ENCODE assay signal across 8 mouse cellular contexts in genomic region chr3:55423640-55424397, GRCm38 (mm10). TPM values are rescaled to one million over a fixed set of nuclear protein-coding genes. Genes with fewer than 3 reads are reported as not detected.
DNase-seq lines count a peak whose midpoint lies in the region; ATAC-seq lines count a peak whose summit lies in the region.

No protein-coding gene starts in this region.

- H3K4me2 ChIP-seq in hindbrain, embryonic 12.5 days (replicated peaks): peak overlapping the region; percentile 40
- H3K4me2 ChIP-seq in midbrain, embryonic 11.5 days: peak overlapping the region; percentile 2

- peaks cover 36% of the 10 kb centered on the region for H3K4me1 ChIP-seq in hindbrain, embryonic 12.5 days
- H3K4me1 ChIP-seq in midbrain, embryonic 11.5 days (ENCODE audit: control insufficient read depth, insufficient read depth, low read length): peaks cover 18% of the 10 kb centered on the region

- WGBS in hindbrain, embryonic 12.5 days: 20% methylated on average over 11 of the region's 11 CpGs
- WGBS in midbrain, embryonic 11.5 days: 21% methylated on average over 11 of the region's 11 CpGs

- ATAC-seq in hindbrain, embryonic 12.5 days (ENCODE audit: low FRiP score): peak; percentile 93
- peak; percentile 89 for ATAC-seq in midbrain, embryonic 11.5 days (ENCODE audit: low FRiP score)
- no peak for ATAC-seq in megakaryocyte progenitor cell, adult 5-6 weeks (replicated peaks; ENCODE audit: poor library complexity)

- H3K27ac ChIP-seq in hindbrain, embryonic 12.5 days: peak overlapping the region; percentile 75
- no peak overlapping the region for H3K27ac ChIP-seq in midbrain, embryonic 11.5 days (ENCODE audit: low read depth, low read length)

- peak; percentile 33 to 35 for DNase-seq in cerebellum, postnatal 14 days
- no peak for DNase-seq in cerebellum, adult 9-10 months
- DNase-seq in NIH3T3 (ENCODE audit: low read depth): peak; percentile 25
- peak; percentile 86 for DNase-seq in midbrain, embryonic 11.5 days (ENCODE audit: low spot score, missing footprints)
- no peak for DNase-seq in urinary bladder, postnatal 4 days (ENCODE audit: low spot score in 2 of 2)
- no peak for DNase-seq in cerebellum, postnatal 36 days

- no peak overlapping the region for H3K4me3 ChIP-seq in hindbrain, embryonic 12.5 days
- peak overlapping the region; percentile 2; the same call in 1 of the 2 replicates for H3K4me3 ChIP-seq in midbrain, embryonic 11.5 days (ENCODE audit: low read depth, low read length)

- H3K9me3 ChIP-seq in hindbrain, embryonic 12.5 days (replicated peaks): no peaks in the 10 kb centered on the region
- no peaks in the 10 kb centered on the region for H3K9me3 ChIP-seq in midbrain, embryonic 11.5 days (ENCODE audit: control insufficient read depth, low read length)

- no peak overlapping the region for H3K9ac ChIP-seq in hindbrain, embryonic 12.5 days
- H3K9ac ChIP-seq in midbrain, embryonic 11.5 days (ENCODE audit: low read length): no peak overlapping the region

- no peaks in the 10 kb centered on the region for H3K27me3 ChIP-seq in hindbrain, embryonic 12.5 days
- H3K27me3 ChIP-seq in midbrain, embryonic 11.5 days (ENCODE audit: control insufficient read depth, insufficient read depth, low read length): no peaks in the 10 kb centered on the region

- H3K36me3 ChIP-seq in hindbrain, embryonic 12.5 days: no peaks in the 10 kb centered on the region
- no peaks in the 10 kb centered on the region for H3K36me3 ChIP-seq in midbrain, embryonic 11.5 days (ENCODE audit: control insufficient read depth, insufficient read depth, low read length)

RNA-seq across cellular contexts. Expression of gene Gm21954, which starts 48.2 kb away (rescaled TPM):
- polyA plus RNA-seq in hindbrain, embryonic 12.5 days (2016; fragmentation: Nextera tagmentation; extraction: Ambion mirVana): not detected in 2 replicates
- not detected in 2 replicates for polyA plus RNA-seq in midbrain, embryonic 11.5 days (2014; fragmentation: Nextera tagmentation; extraction: Ambion mirVana)
- total RNA-seq in megakaryocyte progenitor cell, adult 5-6 weeks (2015): not detected in 2 replicates
- not detected in 2 replicates for total RNA-seq in megakaryocyte progenitor cell, adult 5-6 weeks (2017)

Comparison
In these comparisons a context has a peak if more than half of its experiments do, and no peak if none do; other contexts are left out.
1. DNase-seq: peak in cerebellum, postnatal 14 days (2 of 2), NIH3T3 (single experiment) and midbrain, embryonic 11.5 days (single experiment); none in cerebellum, adult 9-10 months (single experiment), urinary bladder, postnatal 4 days (0 of 2) and cerebellum, postnatal 36 days (0 of 2).